Mouse (Mus musculus): ENCODE data around the gene Mef2b. TPM values are rescaled to one million over a fixed set of nuclear protein-coding genes. Genes with fewer than 3 reads are reported as not detected.

Gene Mef2b
- polyA plus RNA-seq, 1 experiment from 2014 or later, result not detected

GRCm38 (mm10) chr8:70194191-70194590 is 54.7 kb downstream of the Mef2b start:
- no peak overlapping the region for H3K4me2 ChIP-seq (replicated peaks; ENCODE audit: low read depth)
- H3K9me3 ChIP-seq (ENCODE audit: control insufficient read depth), result no peaks in the 10 kb centered on the region
- H3K36me3 ChIP-seq (ENCODE audit: control insufficient read depth, insufficient read depth), result peaks cover 9% of the 10 kb centered on the region; the same call in 1 of the 2 replicates
- H3K9ac ChIP-seq (ENCODE audit: low read depth, low read length), result no peak overlapping the region
- no peak for ATAC-seq
- 76% methylated on average over 3 of the region's 3 CpGs for WGBS
- H3K27ac ChIP-seq (ENCODE audit: low read depth, low read length), result peak overlapping the region; percentile 89
- no peak for TF ChIP-seq CTCF (IDR thresholded peaks at IDR 0.05; ENCODE audit: low read depth)
- H3K4me3 ChIP-seq (ENCODE audit: low read depth, low read length), result no peak overlapping the region
- no peaks in the 10 kb centered on the region for H3K27me3 ChIP-seq (replicated peaks; ENCODE audit: control insufficient read depth, insufficient read depth, low read length)
- peaks cover 29% of the 10 kb centered on the region; the same call in 1 of the 2 replicates for H3K4me1 ChIP-seq (replicated peaks; ENCODE audit: control insufficient read depth, insufficient read depth, low read length)

GRCm38 (mm10) chr8:70195762-70196161 is 56.3 kb downstream of the Mef2b start:
- H3K4me1 ChIP-seq (replicated peaks; ENCODE audit: control insufficient read depth, insufficient read depth, low read length), result peaks cover 20% of the 10 kb centered on the region
- no peak overlapping the region; the same call in 1 of the 2 replicates for H3K27ac ChIP-seq (ENCODE audit: low read depth, low read length)
- WGBS, result 62% methylated on average over 2 of the region's 2 CpGs
- H3K9me3 ChIP-seq (ENCODE audit: control insufficient read depth), result no peaks in the 10 kb centered on the region
- TF ChIP-seq CTCF (IDR thresholded peaks at IDR 0.05; ENCODE audit: low read depth), result peak; percentile 72
- H3K4me3 ChIP-seq (ENCODE audit: low read depth, low read length), result no peak overlapping the region
- peaks cover 9% of the 10 kb centered on the region; the same call in 1 of the 2 replicates for H3K36me3 ChIP-seq (ENCODE audit: control insufficient read depth, insufficient read depth)
- H3K4me2 ChIP-seq (replicated peaks; ENCODE audit: low read depth), result no peak overlapping the region
- ATAC-seq, result no peak
- H3K9ac ChIP-seq (ENCODE audit: low read depth, low read length), result no peak overlapping the region
- no peaks in the 10 kb centered on the region for H3K27me3 ChIP-seq (replicated peaks; ENCODE audit: control insufficient read depth, insufficient read depth, low read length)

GRCm38 (mm10) chr8:70197603-70198002 is 58.1 kb downstream of the Mef2b start:
- 29% methylated on average over 7 of the region's 7 CpGs for WGBS

GRCm38 (mm10) chr8:70200098-70200681 is 60.7 kb downstream of the Mef2b start:
- H3K27ac ChIP-seq (ENCODE audit: low read depth, low read length), result no peak overlapping the region
- 50% methylated on average over 5 of the region's 5 CpGs for WGBS
- peaks cover 6% of the 10 kb centered on the region; the same call in 1 of the 2 replicates for H3K4me1 ChIP-seq (replicated peaks; ENCODE audit: control insufficient read depth, insufficient read depth, low read length)
- H3K4me3 ChIP-seq (ENCODE audit: low read depth, low read length), result no peak overlapping the region
- H3K27me3 ChIP-seq (replicated peaks; ENCODE audit: control insufficient read depth, insufficient read depth, low read length), result no peaks in the 10 kb centered on the region
- no peak overlapping the region for H3K9ac ChIP-seq (ENCODE audit: low read depth, low read length)
- H3K4me2 ChIP-seq (replicated peaks; ENCODE audit: low read depth), result no peak overlapping the region
- no peaks in the 10 kb centered on the region for H3K9me3 ChIP-seq (ENCODE audit: control insufficient read depth)
- TF ChIP-seq CTCF (IDR thresholded peaks at IDR 0.05; ENCODE audit: low read depth), result peak; percentile 74
- no peaks in the 10 kb centered on the region; the same call in 1 of the 2 replicates for H3K36me3 ChIP-seq (ENCODE audit: control insufficient read depth, insufficient read depth)
- ATAC-seq, result no peak

More at GRCm38 (mm10) chr8:70197603-70198002, 58.1 kb downstream of the Mef2b start:
- H3K27me3 ChIP-seq (replicated peaks; ENCODE audit: control insufficient read depth, insufficient read depth, low read length), result no peaks in the 10 kb centered on the region
- no peak for TF ChIP-seq CTCF (IDR thresholded peaks at IDR 0.05; ENCODE audit: low read depth)
- H3K4me1 ChIP-seq (replicated peaks; ENCODE audit: control insufficient read depth, insufficient read depth, low read length), result peaks cover 13% of the 10 kb centered on the region; the same call in 1 of the 2 replicates
- no peak overlapping the region for H3K4me3 ChIP-seq (ENCODE audit: low read depth, low read length)
- H3K9me3 ChIP-seq (ENCODE audit: control insufficient read depth), result no peaks in the 10 kb centered on the region
- no peaks in the 10 kb centered on the region for H3K36me3 ChIP-seq (ENCODE audit: control insufficient read depth, insufficient read depth)
- 0 out of 2 replicates have a peak, but pooled peaks have one; percentile 3 for ATAC-seq
- H3K4me2 ChIP-seq (replicated peaks; ENCODE audit: low read depth), result no peak overlapping the region; the same call in 1 of the 2 replicates
- no peak overlapping the region for H3K9ac ChIP-seq (ENCODE audit: low read depth, low read length)
- 0 out of 2 replicates have a peak overlapping the region, but pooled peaks have one; percentile 50 for H3K27ac ChIP-seq (ENCODE audit: low read depth, low read length)

GRCm38 (mm10) chr8:70201417-70201816 is 61.9 kb downstream of the Mef2b start:
- Histone ChIP-seq H3K27ac (ENCODE audit: low read depth, low read length) (no peak overlapping the region), H3K4me3 (ENCODE audit: low read depth, low read length) (no peak overlapping the region), H3K9ac (ENCODE audit: low read depth, low read length) (no peak overlapping the region), H3K36me3 (ENCODE audit: control insufficient read depth, insufficient read depth) (no peaks in the 10 kb centered on the region; the same call in 1 of the 2 replicates), H3K4me1 (replicated peaks; ENCODE audit: control insufficient read depth, insufficient read depth, low read length) (peaks cover 6% of the 10 kb centered on the region; the same call in 1 of the 2 replicates), H3K27me3 (replicated peaks; ENCODE audit: control insufficient read depth, insufficient read depth, low read length) (no peaks in the 10 kb centered on the region), H3K4me2 (replicated peaks; ENCODE audit: low read depth) (no peak overlapping the region), H3K9me3 (ENCODE audit: control insufficient read depth) (no peaks in the 10 kb centered on the region)
- ATAC-seq, result no peak
- TF ChIP-seq CTCF (IDR thresholded peaks at IDR 0.05; ENCODE audit: low read depth), result no peak
- WGBS, result 67% methylated on average over 3 of the region's 3 CpGs

GRCm38 (mm10) chr8:70203072-70203471 is 63.6 kb downstream of the Mef2b start:
- TF ChIP-seq CTCF (IDR thresholded peaks at IDR 0.05; ENCODE audit: low read depth), result no peak
- Histone ChIP-seq H3K27me3 (replicated peaks; ENCODE audit: control insufficient read depth, insufficient read depth, low read length) (no peaks in the 10 kb centered on the region), H3K36me3 (ENCODE audit: control insufficient read depth, insufficient read depth) (no peaks in the 10 kb centered on the region; the same call in 1 of the 2 replicates), H3K4me2 (replicated peaks; ENCODE audit: low read depth) (no peak overlapping the region), H3K4me3 (ENCODE audit: low read depth, low read length) (no peak overlapping the region), H3K9me3 (ENCODE audit: control insufficient read depth) (no peaks in the 10 kb centered on the region), H3K9ac (ENCODE audit: low read depth, low read length) (no peak overlapping the region), H3K4me1 (replicated peaks; ENCODE audit: control insufficient read depth, insufficient read depth, low read length) (peaks cover 6% of the 10 kb centered on the region; the same call in 1 of the 2 replicates), H3K27ac (ENCODE audit: low read depth, low read length) (no peak overlapping the region)
- ATAC-seq, result no peak
- WGBS, result 75% methylated on average over 4 of the region's 4 CpGs
